Mouse (Mus musculus) urinary bladder, adult 2 months (tissue): Measurements from ENCODE around the gene Raet1e. TPM values are rescaled to one million over a fixed set of nuclear protein-coding genes. Genes with fewer than 3 reads are reported as not detected.
"Not testable (repeated sequence)": the region's sequence is repeated elsewhere in the genome, so short reads cannot be mapped to it uniquely, and the experiment has no call there.

Experiments
- DNase-seq: peaks from one replicate; pipeline ENCODE4 v3.0.0; 2022; ENCODE audit warnings: low spot score
- polyA plus RNA-seq: library from polyadenylated mRNA; depleted of rRNA; stranded (reverse); fragments of >200 nt; gene quantifications from 2 replicates; pipeline ENCODE4 v1.2.3, GENCODE M21; 2012

Gene Raet1e
- polyA plus RNA-seq, 1 experiment, result 6.7 TPM

GRCm38 (mm10) chr10:22165328-22166003 lies 7.1 kb downstream of the Raet1e start:
- DNase-seq, result not testable (repeated sequence)

- DNase-seq, result not testable (repeated sequence)
Observed at GRCm38 (mm10) chr10:22166025-22166424, 7.7 kb downstream of the Raet1e start.

- not testable (repeated sequence) for DNase-seq
Observed at GRCm38 (mm10) chr10:22167061-22167460, 8.7 kb downstream of the Raet1e start.

- not testable (repeated sequence) for DNase-seq
Observed at GRCm38 (mm10) chr10:22169116-22169515, 10.7 kb downstream of the Raet1e start.

GRCm38 (mm10) chr10:22172431-22173334 lies 14.3 kb downstream of the Raet1e start:
- not testable (repeated sequence) for DNase-seq

- DNase-seq, result not testable (repeated sequence)
Observed at GRCm38 (mm10) chr10:22173335-22174189, 15.2 kb downstream of the Raet1e start.

GRCm38 (mm10) chr10:22174190-22174487 lies 15.8 kb downstream of the Raet1e start:
- not testable (repeated sequence) for DNase-seq

- DNase-seq, result not testable (repeated sequence)
Observed at GRCm38 (mm10) chr10:22176515-22176914, 18.1 kb downstream of the Raet1e start.

- DNase-seq, result not testable (repeated sequence)
Observed at GRCm38 (mm10) chr10:22191035-22191434, 32.7 kb downstream of the Raet1e start.

- not testable (repeated sequence) for DNase-seq
Observed at GRCm38 (mm10) chr10:22201352-22201751, 43.0 kb downstream of the Raet1e start.

GRCm38 (mm10) chr10:22202784-22203583 lies 44.6 kb downstream of the Raet1e start:
- DNase-seq, result not testable (repeated sequence)

- not testable (repeated sequence) for DNase-seq
Observed at GRCm38 (mm10) chr10:22206443-22206842, 48.1 kb downstream of the Raet1e start.

- DNase-seq, result peak; percentile 23
Observed at GRCm38 (mm10) chr10:22212012-22212696, 53.8 kb downstream of the Raet1e start.

- not testable (repeated sequence) for DNase-seq
Observed at GRCm38 (mm10) chr10:22223474-22224349, 65.3 kb downstream of the Raet1e start.

- DNase-seq, result no peak
Observed at GRCm38 (mm10) chr10:22265060-22265459, 106.7 kb downstream of the Raet1e start.

GRCm38 (mm10) chr10:22270879-22271786 lies 112.8 kb downstream of the Raet1e start:
- not testable (repeated sequence) for DNase-seq

- DNase-seq, result not testable (repeated sequence)
Observed at GRCm38 (mm10) chr10:22272914-22273683, 114.7 kb downstream of the Raet1e start.
